Mouse (Mus musculus) liver, postnatal 0 days (tissue): ENCODE results near the gene Anapc7. TPM values are rescaled to one million over a fixed set of nuclear protein-coding genes. Genes with fewer than 3 reads are reported as not detected.
A peak's percentile ranks its signal among the peaks of the same experiment; 100 is the strongest.

Experiments
- ATAC-seq: fragments of 200-750 bp; cut with Nextera tagmentation; 2 replicates; pipeline ENCODE4 v1.8.0; 2017; ENCODE audit warnings: mild to moderate bottlenecking, moderate library complexity
- DNase-seq: peaks from one replicate; pipeline ENCODE4 v3.0.0-alpha.2; 2016
- H3K27ac ChIP-seq: fragments of 300-500 bp; sonication (generic); 2 replicates; pipeline ENCODE4 v1.5.1; 2014; ENCODE audit warnings: antibody characterized with exemption, moderate library complexity, mild to moderate bottlenecking, low read depth
- H3K27me3 ChIP-seq: fragments of 300-500 bp; sonication (generic); 2 replicates; pipeline ENCODE4 v1.6.1; 2014; ENCODE audit warnings: low read length, control low read depth, mixed read lengths; ENCODE audit not compliant: insufficient read depth
- H3K36me3 ChIP-seq: fragments of 300-500 bp; sonication (generic); replicated peaks from 2 replicates; pipeline ENCODE4 v1.6.1; 2014; ENCODE audit warnings: mild to moderate bottlenecking, control low read depth, low read length, moderate library complexity, mixed read lengths; ENCODE audit not compliant: insufficient read depth
- H3K4me1 ChIP-seq: fragments of 300-500 bp; sonication (generic); 2 replicates; pipeline ENCODE4 v1.6.1; 2014; ENCODE audit warnings: antibody characterized with exemption, mild to moderate bottlenecking, control low read depth; ENCODE audit not compliant: insufficient read depth
- H3K4me2 ChIP-seq: fragments of 300-500 bp; sonication (generic); 2 replicates; pipeline ENCODE4 v1.6.1; 2014; ENCODE audit warnings: low read depth, mild to moderate bottlenecking, low read length, moderate library complexity, mixed read lengths
- H3K4me3 ChIP-seq: fragments of 300-500 bp; sonication (generic); 2 replicates; pipeline ENCODE4 v1.5.1; 2014; ENCODE audit warnings: low read depth, low read length
- H3K9ac ChIP-seq: fragments of 300-500 bp; sonication (generic); replicated peaks from 2 replicates; pipeline ENCODE4 v1.6.1; 2014; ENCODE audit warnings: mild to moderate bottlenecking, moderate library complexity
- H3K9me3 ChIP-seq: fragments of 300-500 bp; sonication (generic); 2 replicates; pipeline ENCODE4 v1.6.1; 2016; ENCODE audit warnings: mild to moderate bottlenecking, control low read depth, low read length, mixed read lengths
- CTCF ChIP-seq: sonication (generic); IDR thresholded peaks from 2 replicates; pipeline ENCODE4 v1.5.1; 2016; ENCODE audit warnings: antibody characterized with exemption, low read depth
- EP300 ChIP-seq: IDR thresholded peaks from 2 replicates; pipeline ENCODE4 v1.6.1; 2016; ENCODE audit warnings: antibody characterized with exemption, low read depth, mild to moderate bottlenecking
- WGBS: fragments of 180-500 bp; shearing (Covaris S2); extraction: QIAGEN DNeasy Blood & Tissue Kit; methylation state at CpG from one replicate; pipeline ENCODE4 v1.1.7; 2014; ENCODE audit not compliant: insufficient replicate concordance; 5-methylcytosine and 5-hydroxymethylcytosine counted together
- polyA plus RNA-seq: library from polyadenylated mRNA; unstranded; fragments of >200 nt; fragmentation: Nextera tagmentation; extraction: Ambion mirVana; gene quantifications from 2 replicates; pipeline ENCODE4 v1.2.1, GENCODE M21; 2015

Anapc7 gene
- polyA plus RNA-seq, 1 experiment from 2014 or later: 11.8 TPM

DNA sequence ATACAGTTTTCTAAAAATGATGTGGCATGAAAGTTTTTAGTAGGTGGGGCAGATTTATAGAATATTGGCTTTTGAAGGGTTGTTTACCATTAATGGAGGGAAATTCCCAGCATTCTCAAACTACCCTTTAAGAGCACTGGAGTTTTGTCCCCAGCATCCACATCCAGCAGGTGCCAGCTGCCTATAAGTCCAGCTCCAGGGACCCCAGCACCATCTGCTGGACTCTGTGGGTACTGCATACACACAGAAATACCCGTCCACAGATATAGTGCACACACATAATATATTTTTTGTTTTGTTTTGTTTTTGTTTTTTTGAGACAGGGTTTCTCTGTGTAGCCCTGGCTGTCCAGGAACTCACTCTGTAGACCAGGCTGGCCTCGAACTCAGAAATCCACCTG, 27.6 kb upstream of the Anapc7 start:
- Histone ChIP-seq H3K36me3 (peaks cover 23% of the 10 kb centered on the region), H3K9ac (no peak overlapping the region), H3K27ac (no peak overlapping the region), H3K4me1 (peaks cover 11% of the 10 kb centered on the region), H3K27me3 (no peaks in the 10 kb centered on the region), H3K4me2 (no peak overlapping the region), H3K9me3 (no peaks in the 10 kb centered on the region), H3K4me3 (no peak overlapping the region)
- DNase-seq: peak; percentile 88
- WGBS: 46% methylated on average over 2 of the region's 2 CpGs
- peak; percentile 33; the same call in 1 of the 2 replicates for ATAC-seq
- peak; percentile 89 for TF ChIP-seq CTCF
- TF ChIP-seq EP300: no peak

DNA sequence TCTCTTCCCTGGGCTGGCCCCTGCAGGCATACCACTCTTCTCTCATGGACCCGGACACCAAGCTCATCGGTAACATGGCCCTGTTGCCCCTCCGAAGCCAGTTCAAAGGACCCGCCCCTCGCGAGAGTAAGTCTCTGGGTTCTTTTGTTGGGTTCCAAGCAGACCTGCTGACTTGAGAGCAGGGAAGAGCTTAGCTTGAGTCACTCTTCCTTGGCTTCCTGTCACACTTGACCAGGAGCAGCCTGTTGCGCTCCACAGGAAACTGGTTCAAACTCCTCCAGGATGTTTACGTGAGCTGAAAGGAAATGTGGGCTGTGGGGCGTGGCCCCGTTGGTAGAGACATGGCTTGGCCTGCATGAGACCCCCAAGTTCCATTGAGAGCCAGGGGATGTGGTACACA, 24.7 kb upstream of the Anapc7 start:
- peak overlapping the region; percentile 76 for H3K27ac ChIP-seq
- no peak overlapping the region for H3K4me3 ChIP-seq
- WGBS: 42% methylated on average over 10 of the region's 10 CpGs
- peaks cover 20% of the 10 kb centered on the region for H3K4me1 ChIP-seq
- H3K27me3 ChIP-seq: no peaks in the 10 kb centered on the region
- TF ChIP-seq EP300 (peak; percentile 50; the same call in 1 of the 2 replicates), CTCF (no peak)
- 0 out of 2 replicates have a peak overlapping the region, but pooled peaks have one; percentile 13 for H3K4me2 ChIP-seq
- no peak for DNase-seq
- H3K9me3 ChIP-seq: no peaks in the 10 kb centered on the region
- H3K36me3 ChIP-seq: peaks cover 44% of the 10 kb centered on the region
- peak; percentile 49 for ATAC-seq
- H3K9ac ChIP-seq: no peak overlapping the region

DNA sequence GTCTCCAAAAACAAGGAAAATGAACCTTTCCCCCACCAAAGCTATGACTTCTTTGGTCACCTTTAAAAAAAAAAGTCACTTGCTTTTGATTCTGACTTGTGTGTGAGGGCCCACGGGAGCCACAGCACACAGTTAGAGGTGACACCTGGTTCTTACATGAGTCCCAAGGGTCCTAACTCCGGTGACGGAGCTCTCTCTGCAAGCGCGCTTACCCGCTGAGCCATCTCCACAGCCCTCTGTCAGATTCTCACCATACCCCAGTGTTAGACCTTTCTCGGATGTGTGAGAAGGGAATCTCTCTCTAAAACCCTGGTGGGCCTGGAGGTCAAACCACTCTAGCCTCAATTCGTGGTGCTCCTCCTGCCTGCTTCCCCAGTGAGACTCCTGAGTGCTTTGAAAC, 24.0 kb upstream of the Anapc7 start:
- Histone ChIP-seq H3K9ac (0 out of 2 replicates have a peak overlapping the region, but pooled peaks have one; percentile 30), H3K4me1 (peaks cover 18% of the 10 kb centered on the region), H3K27ac (peak overlapping the region; percentile 64; the same call in 1 of the 2 replicates), H3K4me3 (no peak overlapping the region), H3K9me3 (no peaks in the 10 kb centered on the region), H3K36me3 (peaks cover 51% of the 10 kb centered on the region), H3K4me2 (no peak overlapping the region), H3K27me3 (no peaks in the 10 kb centered on the region)
- no peak for ATAC-seq
- WGBS: 76% methylated on average over 8 of the region's 8 CpGs
- TF ChIP-seq EP300 (no peak), CTCF (no peak)
- no peak for DNase-seq

DNA sequence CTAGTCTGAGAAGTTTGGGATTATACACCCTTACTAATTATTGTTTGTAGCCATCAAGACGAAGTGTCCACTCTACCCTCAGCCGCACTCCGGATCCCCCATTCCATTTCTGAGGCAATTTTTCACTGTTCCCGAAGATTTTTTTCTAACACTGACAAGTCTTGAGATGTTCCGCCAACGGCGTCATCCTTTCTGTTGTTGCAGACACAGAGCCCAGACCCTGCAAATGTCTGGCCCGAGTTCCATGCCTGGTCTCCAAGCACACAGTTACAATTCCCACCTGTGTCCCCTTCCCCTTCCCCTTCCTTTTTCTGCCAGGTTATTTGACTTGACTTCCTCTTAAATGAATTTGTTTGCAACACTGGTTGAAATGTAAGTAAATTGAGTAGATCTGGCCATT, 21.6 kb upstream of the Anapc7 start:
- peaks cover 69% of the 10 kb centered on the region for H3K36me3 ChIP-seq
- no peaks in the 10 kb centered on the region for H3K9me3 ChIP-seq
- H3K27ac ChIP-seq: no peak overlapping the region
- H3K4me2 ChIP-seq: no peak overlapping the region
- DNase-seq (no peak), ATAC-seq (no peak)
- WGBS: 86% methylated on average over 8 of the region's 8 CpGs
- H3K27me3 ChIP-seq: no peaks in the 10 kb centered on the region
- H3K9ac ChIP-seq: no peak overlapping the region
- peaks cover 9% of the 10 kb centered on the region for H3K4me1 ChIP-seq
- no peak for TF ChIP-seq EP300
- no peak for TF ChIP-seq CTCF
- H3K4me3 ChIP-seq: no peak overlapping the region

DNA sequence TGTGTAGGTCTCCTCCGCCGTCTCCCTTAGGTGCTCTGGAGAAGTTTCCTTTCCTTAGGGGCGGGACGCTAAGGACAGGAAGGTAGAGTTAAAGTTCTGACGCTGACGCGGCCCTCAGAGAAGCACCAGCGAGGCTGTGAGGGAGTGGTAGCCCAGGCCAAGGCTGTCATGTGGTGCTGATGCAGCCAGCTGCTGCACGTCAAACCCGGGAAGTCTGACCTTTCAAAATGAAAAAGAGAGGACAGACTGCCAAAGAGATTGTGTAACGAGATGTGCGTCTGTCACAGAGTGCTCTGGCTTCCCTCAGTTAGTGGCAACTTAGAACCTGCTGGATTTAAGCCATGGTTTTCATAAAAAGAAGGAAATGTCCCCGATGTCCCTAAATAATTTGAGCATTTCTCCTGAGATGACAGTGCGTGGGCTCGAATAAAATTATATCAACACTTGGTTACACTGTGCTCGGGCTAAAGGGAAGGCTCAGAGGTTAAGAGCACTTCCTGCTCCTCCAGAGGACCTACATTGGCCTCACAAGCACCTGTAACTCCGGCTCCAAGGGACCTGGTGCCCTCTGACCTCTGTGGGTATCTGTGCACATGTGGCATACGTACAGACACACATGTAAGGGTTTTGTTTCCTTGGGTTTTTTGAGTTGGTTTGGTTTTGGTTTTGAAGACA, 20.7 kb upstream of the Anapc7 start:
- H3K4me1 ChIP-seq: peaks cover 9% of the 10 kb centered on the region
- ATAC-seq (peak; percentile 16; the same call in 1 of the 2 replicates), DNase-seq (no peak)
- TF ChIP-seq EP300 (no peak), CTCF (no peak)
- H3K9ac ChIP-seq: no peak overlapping the region
- peak overlapping the region; percentile 1; the same call in 1 of the 2 replicates for H3K27ac ChIP-seq
- H3K4me2 ChIP-seq: no peak overlapping the region
- H3K9me3 ChIP-seq: no peaks in the 10 kb centered on the region
- H3K27me3 ChIP-seq: no peaks in the 10 kb centered on the region
- no peak overlapping the region for H3K4me3 ChIP-seq
- peaks cover 78% of the 10 kb centered on the region for H3K36me3 ChIP-seq
- 70% methylated on average over 18 of the region's 18 CpGs for WGBS

DNA sequence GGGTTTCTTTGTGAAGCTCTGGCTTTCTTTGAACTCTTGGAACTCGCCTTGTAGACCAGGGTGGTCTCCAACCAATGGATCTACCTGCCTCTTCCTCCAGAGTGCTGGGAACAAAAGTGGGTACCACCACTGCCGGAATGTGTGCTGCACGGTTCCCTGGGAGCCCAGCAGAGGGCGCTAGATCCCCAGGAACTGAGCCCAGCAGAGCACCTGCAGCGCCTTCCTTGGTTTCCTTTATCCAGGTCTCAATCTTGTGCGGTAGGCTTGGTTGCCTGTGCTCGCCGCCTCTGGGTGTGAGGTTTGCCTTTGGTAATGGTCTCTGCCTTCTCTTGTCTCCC, 20.2 kb upstream of the Anapc7 start:
- Histone ChIP-seq H3K36me3 (peaks cover 82% of the 10 kb centered on the region), H3K4me2 (no peak overlapping the region), H3K4me3 (no peak overlapping the region), H3K27ac (no peak overlapping the region), H3K27me3 (no peaks in the 10 kb centered on the region), H3K9ac (no peak overlapping the region), H3K4me1 (peaks cover 9% of the 10 kb centered on the region), H3K9me3 (no peaks in the 10 kb centered on the region)
- peak; percentile 79 for DNase-seq
- TF ChIP-seq CTCF: peak; percentile 96
- TF ChIP-seq EP300: no peak
- peak; percentile 33; the same call in 1 of the 2 replicates for ATAC-seq
- 40% methylated on average over 8 of the region's 8 CpGs for WGBS
